8 mouse cellular contexts compared by ENCODE assay signal in the genomic region with DNA sequence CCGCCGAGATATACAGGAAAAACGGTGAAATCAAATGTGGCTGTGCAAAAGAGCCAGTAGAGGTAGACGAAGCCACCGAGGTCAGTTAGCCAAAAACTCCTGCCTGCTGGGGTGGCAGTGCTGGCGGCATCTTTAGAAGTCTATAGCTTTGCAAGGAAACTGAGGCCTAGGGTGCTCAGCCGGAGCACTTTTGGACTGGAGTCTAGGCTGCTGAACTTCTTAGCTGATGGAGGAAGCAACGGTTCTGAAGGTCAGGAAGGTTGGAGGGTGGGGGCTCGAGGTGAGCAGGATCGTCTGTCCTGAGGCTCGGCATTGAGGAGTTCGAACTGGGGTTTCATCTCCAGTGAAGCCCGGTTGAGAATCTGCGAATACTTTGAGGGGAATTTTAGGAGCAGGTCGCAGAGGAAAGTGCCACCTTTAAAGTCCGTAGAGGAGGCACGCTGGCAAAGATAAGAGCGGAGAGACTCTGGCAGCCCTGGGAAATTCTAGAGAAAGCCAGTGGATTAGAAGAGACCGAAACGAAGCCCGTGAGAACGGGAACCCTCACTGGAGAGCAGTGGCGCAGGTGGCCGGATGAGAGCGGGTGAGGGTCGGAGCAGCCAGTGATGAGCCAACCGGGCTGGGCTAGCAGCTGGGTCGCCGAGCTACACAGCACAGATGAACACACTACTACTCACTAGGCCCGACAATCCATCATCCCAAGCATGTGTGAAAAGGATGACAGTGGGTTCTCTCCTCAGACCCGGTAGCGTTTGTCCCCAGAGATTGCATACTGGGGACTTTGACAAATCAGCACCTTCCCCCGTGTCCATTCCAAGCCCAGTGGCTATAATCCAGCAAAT.
DNase-seq lines count a peak whose midpoint lies in the region; ATAC-seq and TF ChIP-seq lines count a peak whose summit lies in the region.

No protein-coding gene starts in this region.

- peak overlapping the region; percentile 75 for H3K9ac ChIP-seq in heart, embryonic 12.5 days
- peak overlapping the region; percentile 37; the same call in 1 of the 2 replicates for H3K9ac ChIP-seq in midbrain, embryonic 15.5 days

- peak overlapping the region; percentile 94 for H3K27ac ChIP-seq in kidney, adult 2 months (ENCODE audit: insufficient read depth, low read depth, low read length)
- H3K27ac ChIP-seq in heart, embryonic 12.5 days (ENCODE audit: poor library complexity, severe bottlenecking), result no peak overlapping the region
- H3K27ac ChIP-seq in midbrain, embryonic 15.5 days, result no peak overlapping the region

- H3K36me3 ChIP-seq in kidney, adult 2 months (ENCODE audit: control insufficient read depth, insufficient read depth, low read length), result no peaks in the 10 kb centered on the region
- 0 out of 2 replicates have a peak, but pooled peaks cover 4% of the 10 kb centered on the region for H3K36me3 ChIP-seq in heart, embryonic 12.5 days
- H3K36me3 ChIP-seq in midbrain, embryonic 15.5 days (replicated peaks), result no peaks in the 10 kb centered on the region

- peak overlapping the region; percentile 81 for H3K4me2 ChIP-seq in heart, embryonic 12.5 days
- H3K4me2 ChIP-seq in midbrain, embryonic 15.5 days, result peak overlapping the region; percentile 84

- H3K9me3 ChIP-seq in heart, embryonic 12.5 days (replicated peaks), result no peaks in the 10 kb centered on the region
- H3K9me3 ChIP-seq in midbrain, embryonic 15.5 days, result no peaks in the 10 kb centered on the region

- H3K4me1 ChIP-seq in kidney, adult 2 months (ENCODE audit: control insufficient read depth, insufficient read depth, low read length), result peaks cover 2% of the 10 kb centered on the region; the same call in 1 of the 2 replicates
- peaks cover 38% of the 10 kb centered on the region for H3K4me1 ChIP-seq in heart, embryonic 12.5 days (replicated peaks)
- peaks cover 26% of the 10 kb centered on the region for H3K4me1 ChIP-seq in midbrain, embryonic 15.5 days

- TF ChIP-seq POLR2A in kidney, adult 2 months (IDR thresholded peaks at IDR 0.05; ENCODE audit: low read depth, low read length), result no peak

- peak overlapping the region; percentile 63 for H3K4me3 ChIP-seq in kidney, adult 2 months (ENCODE audit: insufficient read depth, low read depth, low read length)
- H3K4me3 ChIP-seq in heart, embryonic 12.5 days, result peak overlapping the region; percentile 54
- H3K4me3 ChIP-seq in midbrain, embryonic 15.5 days, result peak overlapping the region; percentile 43

- no peak for TF ChIP-seq CTCF in kidney, adult 2 months (conservative IDR thresholded peaks at IDR 0.05; ENCODE audit: insufficient read depth, insufficient read length, low read depth, low read length)

- no peaks in the 10 kb centered on the region for H3K27me3 ChIP-seq in kidney, adult 2 months (replicated peaks; ENCODE audit: control insufficient read depth, insufficient read depth, low read length)
- no peaks in the 10 kb centered on the region for H3K27me3 ChIP-seq in heart, embryonic 12.5 days (replicated peaks)
- no peaks in the 10 kb centered on the region for H3K27me3 ChIP-seq in midbrain, embryonic 15.5 days (replicated peaks)

- WGBS in kidney, adult 2 months, result 17% methylated on average over 33 of the region's 33 CpGs
- 4% methylated on average over 33 of the region's 33 CpGs for WGBS in heart, embryonic 12.5 days
- 2% methylated on average over 33 of the region's 33 CpGs for WGBS in midbrain, embryonic 15.5 days

- no peak for ATAC-seq in heart, embryonic 12.5 days (ENCODE audit: insufficient number of reproducible peaks, low FRiP score)
- ATAC-seq in midbrain, embryonic 15.5 days (replicated peaks), result peak; percentile 18; the same call in 1 of the 2 replicates

- DNase-seq in kidney, adult 2 months, result no peak
- DNase-seq in kidney, adult 9 months, result no peak
- DNase-seq in T-cell, adult 2 months (ENCODE audit: low spot score), result peak; percentile 29
- peak; percentile 32 to 54 for DNase-seq in kidney, postnatal 4 days
- peak; percentile 66 to 75 for DNase-seq in thymus, postnatal 36 days
- no peak for DNase-seq in testis, postnatal 14 days (ENCODE audit: low spot score)

Comparison
In these comparisons a context has a peak if more than half of its experiments do, and no peak if none do; other contexts are left out.
1. DNase-seq: peak in T-cell, adult 2 months (single experiment), kidney, postnatal 4 days (2 of 2) and thymus, postnatal 36 days (2 of 2); none in kidney, adult 2 months (single experiment), kidney, adult 9 months (single experiment) and testis, postnatal 14 days (single experiment).
2. Peak in every context shown above with its lines, with median percentiles within 50 percentile points of each other: H3K4me3 ChIP-seq.